Mouse (Mus musculus) MEL (cell line): Measurements from ENCODE around the gene Sh3gl3.

Source experiments
- CHD2 ChIP-seq: IDR thresholded peaks from 2 replicates; pipeline ENCODE4 v1.6.1; 2011; ENCODE audit warnings: low read length, improper control_type of control experiment
- CTCF ChIP-seq, 3 experiments: IDR thresholded peaks in 2 of 3; conservative IDR thresholded peaks in 1 of 3; 2 replicates each; pipeline ENCODE4 v1.5.1; 2011 to 2012; ENCODE audit warnings: low read length in 3 of 3, low read depth in 2 of 3, mild to moderate bottlenecking in 2 of 3, improper control_type of control experiment in 1 of 3, inconsistent platforms in 1 of 3, mixed read lengths in 1 of 3, moderate library complexity in 1 of 3; ENCODE audit not compliant: control insufficient read depth in 1 of 3, insufficient read depth in 1 of 3, poor library complexity in 1 of 3, severe bottlenecking in 1 of 3
- EP300 ChIP-seq, 2 experiments: IDR thresholded peaks; 2 replicates each; pipeline ENCODE4 v1.6.1; 2011; ENCODE audit warnings: improper control_type of control experiment in 2 of 2, low read length in 2 of 2, low read depth in 1 of 2, mild to moderate bottlenecking in 1 of 2
- GATA1 ChIP-seq: IDR thresholded peaks from 2 replicates; pipeline ENCODE4 v1.6.1; 2011; ENCODE audit warnings: low read depth, low read length, improper control_type of control experiment
- KAT2A ChIP-seq: conservative IDR thresholded peaks from 2 replicates; pipeline ENCODE4 v1.6.1; 2012; ENCODE audit warnings: low read depth, low read length, improper control_type of control experiment, inconsistent platforms
- MAFK ChIP-seq: IDR thresholded peaks from 2 replicates; pipeline ENCODE4 v1.6.1; 2011; ENCODE audit warnings: low read depth, mild to moderate bottlenecking, low read length, improper control_type of control experiment, borderline replicate concordance
- MAX ChIP-seq: IDR thresholded peaks from 2 replicates; pipeline ENCODE4 v1.6.1; 2011; ENCODE audit warnings: low read length, improper control_type of control experiment
- MEF2A ChIP-seq: IDR thresholded peaks from 2 replicates; pipeline ENCODE4 v1.6.1; 2014; ENCODE audit warnings: low read depth, mild to moderate bottlenecking, inconsistent platforms, low read length, improper control_type of control experiment; ENCODE audit not compliant: poor library complexity, insufficient replicate concordance, severe bottlenecking; ENCODE audit errors: extremely low read depth
- POLR2A ChIP-seq, 2 experiments: IDR thresholded peaks; 2 replicates each; pipeline ENCODE4 v1.6.1; 2011 to 2012; ENCODE audit warnings: low read length in 2 of 2, mild to moderate bottlenecking in 2 of 2, control low read depth in 1 of 2, improper control_type of control experiment in 1 of 2, low read depth in 1 of 2, moderate library complexity in 1 of 2; ENCODE audit not compliant: control insufficient read depth in 1 of 2, insufficient read depth in 1 of 2, poor library complexity in 1 of 2
- TBP ChIP-seq: IDR thresholded peaks from 2 replicates; pipeline ENCODE4 v1.8.0; 2011; ENCODE audit warnings: low read depth, low read length, improper control_type of control experiment
- TCF12 ChIP-seq: IDR thresholded peaks from 2 replicates; pipeline ENCODE4 v1.6.1; 2014; ENCODE audit warnings: low read depth, mild to moderate bottlenecking, inconsistent platforms, low read length, improper control_type of control experiment, moderate library complexity

- TF ChIP-seq CTCF (IDR thresholded peaks at IDR 0.05 in 2 of 3, conservative IDR thresholded peaks at IDR 0.05 in 1 of 3; ENCODE audit: control insufficient read depth in 1 of 3, insufficient read depth in 1 of 3, low read depth in 2 of 3, low read length in 3 of 3, poor library complexity in 1 of 3, severe bottlenecking in 1 of 3) (no peak), MEF2A (no peak), POLR2A (IDR thresholded peaks at IDR 0.05; ENCODE audit: control insufficient read depth in 1 of 2, insufficient read depth in 1 of 2, low read depth in 1 of 2, low read length in 2 of 2, poor library complexity in 1 of 2) (no peak), CHD2 (no peak), MAFK (no peak), EP300 (IDR thresholded peaks at IDR 0.05; ENCODE audit: low read depth in 1 of 2, low read length in 2 of 2) (no peak), GATA1 (no peak), TBP (no peak), KAT2A (no peak), TCF12 (no peak), MAX (no peak)
These were observed 35.4 kb upstream of the Sh3gl3 start for GRCm38 (mm10) chr7:82138196-82138595.
